Mouse (Mus musculus): ENCODE data around the gene Tcp11.

- TF ChIP-seq GABPA (IDR thresholded peaks at IDR 0.05; ENCODE audit: low read depth, low read length), result no peak
- TF ChIP-seq HCFC1 (IDR thresholded peaks at IDR 0.05; ENCODE audit: low read depth, low read length), result no peak
- TF ChIP-seq POLR2A (IDR thresholded peaks at IDR 0.05; ENCODE audit: control insufficient read depth in 1 of 2, insufficient read depth in 1 of 2, low read depth in 1 of 2, low read length in 2 of 2, poor library complexity in 1 of 2), result no peak
- TF ChIP-seq USF2 (IDR thresholded peaks at IDR 0.05; ENCODE audit: borderline replicate concordance in 1 of 2, insufficient read depth in 1 of 2, low read depth in 1 of 2, low read length in 2 of 2), result no peak
- no peak for TF ChIP-seq EP300 (IDR thresholded peaks at IDR 0.05; ENCODE audit: low read depth in 1 of 2, low read length in 2 of 2)
These were observed 22.1 kb downstream of the Tcp11 start for GRCm38 (mm10) chr17:28058346-28058745.
